Mouse (Mus musculus) adrenal gland, adult 18-20 months (tissue): ENCODE data around the gene Ankrd40. TPM values are rescaled to one million over a fixed set of nuclear protein-coding genes. Genes with fewer than 3 reads are reported as not detected.

ENCODE experiments used
- DNase-seq, 2 experiments: peaks; one replicate each; pipeline ENCODE4 v3.0.0; 2021 to 2022; ENCODE audit warnings: low spot score in 2 of 2
- long read RNA-seq, 2 experiments: library from polyadenylated mRNA; stranded (forward); transcript quantifications; one replicate each; pipeline ENCODE4 v2.0.0; 2021
- total RNA-seq, 2 experiments: library from RNA; stranded (reverse); gene quantifications; 1 replicate in 1 of 2; 2 replicates in 1 of 2; pipeline ENCODE4 v1.2.3; 2021

The Ankrd40 gene
- total RNA-seq = 100 to 1,000 TPM; 149 to 159 TPM
- long read RNA-seq, experiment 1, transcript Ankrd40-203 (5 exons, 3,487 nt) = major isoform, 123 of 138 reads
- long read RNA-seq, experiment 1, partial matches to known transcripts = 8 of 138 reads
- long read RNA-seq, experiment 1, other reads (novel, unspliced or antisense) = 3 of 138 reads
- long read RNA-seq, experiment 2, transcript Ankrd40-203 (5 exons, 3,487 nt) = major isoform, 165 of 208 reads
- long read RNA-seq, experiment 2, partial matches to known transcripts = 35 of 208 reads
- long read RNA-seq, experiment 2, other reads (novel, unspliced or antisense) = 5 of 208 reads

DNA sequence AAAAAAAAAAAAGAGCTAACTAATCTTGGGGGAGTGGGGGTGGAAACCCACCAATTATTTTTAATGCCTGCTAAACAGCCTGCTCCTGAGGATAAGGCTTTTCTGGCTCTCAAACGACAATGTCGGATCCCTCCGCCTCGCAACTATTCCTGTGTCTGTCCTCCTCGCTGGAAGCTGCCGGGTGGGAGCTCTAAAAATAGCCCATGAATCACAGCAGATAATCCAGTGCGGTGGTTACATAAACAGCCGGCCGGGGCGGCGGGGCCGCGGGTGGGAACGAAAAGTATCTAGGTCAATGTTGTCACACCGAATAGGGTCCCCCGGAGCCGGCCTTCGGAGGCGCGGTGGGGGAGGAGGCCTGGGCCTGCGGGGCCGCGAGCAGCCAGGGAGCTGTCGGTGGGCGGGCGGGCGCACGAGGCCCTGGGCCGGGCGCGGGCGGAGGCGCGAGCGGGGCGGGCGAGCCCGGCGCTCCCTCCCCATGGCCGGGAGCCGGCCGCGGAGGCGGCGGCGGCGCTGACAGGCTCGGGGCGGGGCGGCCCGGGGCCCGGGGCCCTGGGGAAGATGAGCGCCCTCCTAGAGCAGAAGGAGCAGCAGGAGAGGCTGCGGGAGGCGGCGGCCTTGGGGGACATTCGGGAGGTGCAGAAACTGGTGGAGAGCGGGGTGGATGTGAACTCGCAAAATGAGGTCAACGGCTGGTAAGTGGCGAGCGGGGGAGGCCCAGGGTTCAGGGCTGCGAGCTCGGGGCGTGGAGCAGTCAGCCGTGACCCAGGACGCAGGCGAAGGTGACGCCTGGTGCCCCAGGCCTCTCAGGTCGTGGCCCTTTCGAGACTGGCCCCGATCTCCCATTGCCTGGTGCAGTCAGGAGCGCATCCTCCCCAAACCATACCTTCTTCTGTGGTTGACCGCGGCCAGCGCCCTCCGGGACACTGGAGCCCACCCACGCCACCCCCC is at the start of gene Ankrd40:
Gene Ankrd40 (plus strand): TSS at position 309 of the 951 bp plus-strand sequence.
- DNase-seq = peak; percentile 92 to 94

DNA sequence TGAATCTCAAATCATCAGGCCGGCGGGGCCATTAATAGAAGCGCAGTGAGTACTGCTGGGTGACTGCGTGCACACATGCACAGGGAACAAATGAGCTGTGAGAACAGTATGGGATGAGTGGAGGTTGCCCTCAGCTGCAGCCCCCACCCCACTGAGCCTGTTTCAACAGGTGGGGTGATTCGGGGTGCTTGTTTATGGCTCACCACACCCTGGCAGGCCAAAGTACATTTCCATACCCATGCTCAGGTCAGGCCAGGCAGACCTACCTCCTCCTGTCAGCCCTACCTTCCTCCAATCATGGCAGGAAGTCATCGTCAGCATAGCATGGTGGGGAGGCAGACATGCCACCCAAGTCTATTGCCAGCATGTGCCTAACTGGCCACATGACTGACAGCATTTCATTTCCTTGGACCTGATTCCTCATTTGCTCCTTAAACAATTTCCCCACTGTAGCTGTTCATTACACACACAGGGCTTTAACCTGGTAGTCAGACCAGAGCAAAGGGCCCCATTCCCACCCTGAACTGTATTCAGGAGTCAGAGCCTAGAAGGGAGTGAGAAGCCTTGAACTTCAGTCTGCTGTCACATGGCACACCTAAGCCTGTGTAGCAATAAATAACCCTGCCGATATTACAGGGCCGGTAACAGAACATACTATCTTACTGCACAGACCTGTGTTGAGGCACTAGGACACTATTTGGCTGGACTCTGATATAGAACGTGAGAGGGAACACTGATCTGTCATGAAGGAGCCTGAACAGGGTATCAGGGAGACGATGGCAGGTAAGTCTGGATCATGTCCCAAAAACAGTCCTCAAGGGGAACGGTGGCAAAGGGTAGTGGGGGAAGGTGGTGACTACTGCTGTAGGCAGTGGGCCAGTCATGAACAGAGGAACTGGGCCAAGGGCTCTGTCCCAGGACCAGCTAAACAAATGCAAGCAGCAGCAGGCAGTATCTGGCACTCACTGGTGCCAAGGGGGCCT is 46.3 kb upstream of the Ankrd40 start, which contains the start of gene Gm21885:
Gene Gm21885 (plus strand): TSS at position 675 of the 983 bp plus-strand sequence.
- no peak for DNase-seq

DNA sequence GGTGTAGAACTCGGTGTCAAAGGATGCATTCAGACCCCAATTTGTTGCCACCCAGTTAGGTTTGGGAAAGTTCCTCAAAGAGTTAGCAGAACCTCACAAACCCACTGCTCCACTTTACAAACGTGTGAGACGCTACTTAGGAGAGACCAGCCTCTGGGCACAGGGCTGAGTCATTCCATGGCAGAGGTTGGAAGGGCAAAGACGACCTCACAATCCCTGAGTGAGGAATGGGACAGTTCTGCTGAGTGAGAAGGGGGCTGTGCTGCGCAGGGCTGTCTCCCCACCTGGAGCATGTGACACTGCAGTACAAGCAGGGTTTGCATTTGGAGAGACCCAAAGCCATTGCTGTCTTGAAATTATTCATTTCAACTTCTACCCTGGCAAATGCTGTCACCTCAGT is 45.5 kb upstream of the Ankrd40 start:
- DNase-seq = no peak

DNA sequence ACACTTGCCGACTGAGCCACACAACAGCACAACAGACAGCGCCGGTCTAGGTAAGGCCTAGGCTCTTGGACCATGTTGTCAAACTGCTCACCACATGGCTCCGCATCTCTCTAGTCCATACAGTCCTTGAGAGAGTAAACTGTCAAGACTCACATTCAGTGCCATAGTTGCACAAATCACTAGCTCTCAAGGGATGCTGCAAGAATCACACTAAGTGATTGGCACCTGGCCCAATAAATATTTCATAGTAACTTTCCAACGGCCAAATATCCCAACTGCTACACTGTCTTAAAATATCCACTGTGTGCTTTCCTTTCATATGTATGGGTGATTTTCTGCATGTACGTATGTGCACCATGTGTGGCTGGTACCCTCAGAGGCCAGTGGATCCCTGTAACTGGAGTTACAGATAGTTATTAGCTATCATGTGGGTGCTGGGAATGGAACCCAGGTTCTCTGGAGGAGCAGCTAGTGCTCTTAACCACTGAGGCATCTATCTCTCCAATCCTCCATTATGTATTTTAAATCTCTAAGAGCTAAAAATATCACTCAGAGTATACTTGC is 44.2 kb upstream of the Ankrd40 start:
- no peak for DNase-seq

DNA sequence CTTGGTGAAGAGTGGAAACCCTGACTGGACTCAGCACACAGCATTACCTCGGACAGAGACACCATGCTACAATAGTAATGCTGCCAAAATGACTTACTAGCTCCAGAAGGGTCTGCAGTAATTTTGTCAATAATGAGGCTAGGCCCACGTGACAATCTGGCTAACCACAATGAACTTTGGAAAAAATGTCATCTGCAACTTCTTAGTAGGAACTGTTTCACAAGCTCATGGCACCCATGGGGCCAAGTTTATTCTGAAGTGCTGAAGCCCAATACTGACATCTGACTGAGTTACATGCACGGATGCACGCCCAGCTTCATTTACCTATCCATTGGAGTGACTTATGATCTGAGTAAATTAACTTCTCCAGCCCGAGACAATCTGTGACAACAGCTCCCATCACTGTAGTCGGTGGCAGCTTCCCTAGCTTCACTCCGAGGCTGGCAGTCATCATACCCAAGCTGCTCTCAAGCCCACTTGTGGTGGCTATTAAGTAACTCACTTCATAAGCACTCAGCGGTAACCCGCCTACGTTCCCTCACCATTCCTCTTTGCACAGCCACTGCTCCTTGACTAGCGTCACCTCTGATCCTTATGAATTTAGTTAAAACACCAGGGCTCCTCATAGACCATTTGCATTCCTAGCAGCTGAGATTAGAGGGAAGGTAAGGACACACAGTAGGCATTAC is 41.8 kb upstream of the Ankrd40 start:
- no peak for DNase-seq

DNA sequence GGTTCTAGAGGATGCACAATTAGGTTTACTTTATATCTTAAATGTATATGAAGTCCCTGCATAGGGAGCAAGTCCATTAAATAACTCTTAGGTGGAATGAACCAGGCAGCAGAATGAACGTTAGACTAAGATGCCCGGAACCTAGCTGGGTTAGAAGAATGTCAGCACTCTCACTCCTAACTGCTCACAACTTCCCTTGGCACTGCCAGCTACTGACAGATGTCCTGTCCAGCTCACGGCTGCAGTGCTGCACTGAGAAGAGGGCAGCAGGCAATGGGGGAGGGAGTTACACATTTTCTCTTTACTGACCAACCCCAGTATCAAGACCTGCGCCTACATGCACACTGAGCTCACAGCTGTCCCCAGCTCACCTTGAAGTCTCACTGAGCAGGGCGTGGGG is 40.7 kb upstream of the Ankrd40 start:
- DNase-seq = no peak

DNA sequence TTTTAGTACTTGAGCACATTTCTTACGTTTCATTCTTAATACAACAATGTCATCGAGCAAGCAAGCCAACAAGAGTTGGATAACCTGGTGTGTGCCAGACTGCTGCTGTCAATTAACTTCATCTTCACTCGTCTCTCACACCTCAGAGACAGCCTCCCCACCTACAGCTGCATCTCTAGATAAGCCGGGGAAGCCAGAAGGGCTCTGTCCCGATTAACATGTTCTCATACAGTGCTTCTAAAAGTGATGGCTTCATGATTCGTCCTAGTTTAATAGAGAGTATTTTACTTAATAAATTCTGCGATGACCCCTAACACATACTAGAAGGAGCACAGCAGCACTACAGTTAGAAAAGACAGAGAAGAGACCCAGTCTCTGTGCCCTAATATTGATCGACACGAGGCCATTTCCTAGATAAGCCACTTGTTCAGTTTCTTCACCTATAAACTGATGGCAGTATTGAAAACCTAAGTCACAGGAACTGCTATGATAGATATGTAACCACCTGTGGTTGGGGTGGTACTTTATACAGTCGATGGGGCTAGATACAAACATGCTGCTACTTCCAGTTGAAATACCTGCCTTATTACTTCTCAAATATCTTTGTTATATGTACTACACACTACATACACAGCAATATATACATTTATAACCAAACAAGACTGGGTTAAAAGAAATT is 37.6 kb upstream of the Ankrd40 start:
- no peak for DNase-seq

DNA sequence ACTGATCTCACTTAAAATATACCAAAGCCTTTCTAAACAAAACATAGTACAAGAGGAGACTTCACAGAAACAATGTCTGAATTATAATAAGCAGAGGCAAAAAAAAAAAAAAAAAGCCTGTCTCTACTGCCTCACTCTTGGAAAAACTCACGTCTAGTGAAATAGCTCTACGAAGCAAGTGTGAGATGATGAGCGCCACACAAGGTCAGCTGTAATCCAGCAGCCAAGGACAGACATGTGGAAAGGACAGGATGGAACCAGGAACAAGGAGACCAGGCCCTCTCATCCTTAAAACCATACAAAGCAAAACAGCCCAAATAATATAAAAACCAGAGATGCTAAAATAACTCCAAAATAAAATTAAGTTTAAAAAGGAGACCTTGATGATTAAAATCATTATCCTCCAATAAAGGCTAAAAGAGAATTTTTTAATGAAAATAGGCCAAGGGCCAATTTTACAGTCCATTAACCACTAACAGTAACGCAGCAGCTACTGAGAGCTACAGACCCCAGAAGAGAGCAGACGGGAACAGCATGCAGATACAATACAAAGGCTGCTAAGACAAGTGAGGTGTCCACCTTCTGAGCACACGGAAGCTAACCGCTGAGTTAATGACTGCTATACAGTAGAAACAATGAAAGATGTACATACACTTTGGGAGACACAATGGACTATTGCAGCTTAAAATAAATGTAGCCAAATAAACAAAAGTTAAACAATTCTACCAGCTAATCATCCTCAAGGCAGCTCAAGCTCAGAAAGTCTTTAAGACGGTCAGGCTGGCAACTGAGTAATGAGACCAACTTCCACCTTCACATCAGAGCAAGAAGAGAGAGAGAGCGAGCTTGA is 32.6 kb upstream of the Ankrd40 start:
- DNase-seq = no peak

DNA sequence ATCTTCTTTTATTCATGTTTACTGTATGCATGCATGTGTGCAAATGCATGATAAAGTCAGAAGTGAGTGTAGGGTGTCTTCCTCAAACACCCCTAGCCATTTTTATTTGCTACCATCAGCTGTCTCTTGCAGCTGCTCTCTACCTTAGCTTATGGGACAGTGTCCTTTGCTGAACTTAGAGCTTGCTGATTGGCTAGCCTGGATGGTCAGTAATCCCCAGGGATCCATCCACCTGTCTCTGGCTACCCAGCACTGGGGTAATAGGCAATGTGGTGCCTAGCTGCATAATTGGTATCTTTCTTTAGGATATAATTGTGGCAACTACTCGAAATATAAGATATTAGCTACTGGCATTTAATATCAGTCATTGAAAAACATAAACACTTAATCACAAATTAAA is 15.1 kb upstream of the Ankrd40 start:
- DNase-seq = no peak

DNA sequence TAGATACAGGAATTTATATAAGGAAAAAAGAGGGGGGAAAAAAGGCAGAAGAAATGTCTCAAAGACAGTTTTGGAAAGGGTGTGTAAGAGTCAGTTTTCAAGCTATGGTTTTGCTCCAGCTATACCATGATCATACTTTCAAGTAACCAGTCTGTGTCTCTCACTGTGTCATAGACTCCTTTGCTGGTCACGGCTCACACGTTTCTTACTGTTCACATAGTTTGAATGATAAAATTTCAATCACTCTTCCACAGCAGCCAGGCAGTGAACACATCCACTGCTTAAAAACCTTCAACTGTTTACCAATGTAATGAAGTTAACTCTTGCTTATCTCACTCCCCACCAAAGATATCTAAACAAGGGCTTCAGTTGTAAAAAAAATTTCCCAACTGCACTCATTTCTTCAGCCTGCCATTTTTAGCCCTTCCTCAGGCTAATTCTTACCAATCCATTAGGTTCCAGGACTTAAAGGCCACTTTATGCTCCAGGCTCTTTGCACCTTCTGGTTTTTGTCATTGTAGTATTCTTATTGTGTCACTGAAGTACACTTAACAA is 13.6 kb upstream of the Ankrd40 start:
- no peak for DNase-seq

DNA sequence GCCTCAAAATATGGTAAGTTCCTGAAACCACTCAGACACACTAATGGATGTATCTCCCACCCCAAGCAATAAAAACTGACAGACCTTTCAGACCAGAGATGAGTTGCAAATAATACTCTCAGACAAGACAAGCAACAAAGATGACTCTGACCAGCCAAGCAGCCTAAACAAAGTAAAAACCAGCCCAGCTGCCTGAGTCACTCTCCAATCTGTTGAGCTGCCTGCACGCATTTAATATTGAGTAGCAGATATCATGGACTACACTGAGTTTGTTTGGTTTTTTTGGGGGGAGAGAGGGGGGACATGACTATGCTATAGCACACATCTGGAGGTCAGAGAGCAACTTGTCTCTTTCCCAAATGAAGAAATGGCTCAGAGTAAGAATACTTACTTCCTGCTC is 12.5 kb upstream of the Ankrd40 start:
- DNase-seq = no peak

DNA sequence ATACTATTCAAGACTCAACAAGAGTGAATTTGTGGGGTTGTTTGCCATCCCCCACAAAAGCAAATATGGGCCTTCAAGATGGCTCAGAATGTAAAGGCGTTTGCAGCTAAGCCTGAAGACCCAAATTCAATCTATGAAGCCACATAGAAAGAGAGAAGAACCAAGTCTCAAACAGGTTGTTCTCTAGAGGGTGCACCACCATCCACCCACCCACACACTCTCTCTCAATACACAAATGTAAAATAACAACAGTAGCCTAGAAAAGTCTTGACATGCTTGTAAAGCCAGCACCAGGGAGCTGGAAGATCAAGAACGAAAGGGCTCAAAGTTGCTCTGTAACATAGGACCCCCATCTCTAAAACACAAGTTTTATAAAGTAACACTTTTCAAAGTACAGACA is 11.3 kb upstream of the Ankrd40 start:
- DNase-seq = no peak

DNA sequence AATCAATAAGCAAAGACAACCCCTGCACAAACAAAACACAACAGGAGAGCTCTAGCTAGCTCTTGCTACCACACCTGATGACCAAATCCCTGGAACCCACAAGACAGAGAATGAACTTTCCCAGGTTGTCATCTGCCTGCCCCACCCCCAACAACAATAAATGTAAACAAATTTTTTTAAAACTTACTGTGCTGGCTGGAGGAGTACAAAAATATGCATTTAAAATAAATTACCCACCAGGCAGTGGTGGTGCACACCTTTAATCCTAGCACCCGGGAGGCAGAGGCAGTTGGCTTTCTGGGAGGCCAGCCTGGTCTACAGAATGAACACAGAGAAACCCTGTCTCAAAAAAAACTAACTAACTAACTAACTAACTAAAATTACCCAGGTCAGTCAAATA is 10.8 kb upstream of the Ankrd40 start:
- DNase-seq = no peak

DNA sequence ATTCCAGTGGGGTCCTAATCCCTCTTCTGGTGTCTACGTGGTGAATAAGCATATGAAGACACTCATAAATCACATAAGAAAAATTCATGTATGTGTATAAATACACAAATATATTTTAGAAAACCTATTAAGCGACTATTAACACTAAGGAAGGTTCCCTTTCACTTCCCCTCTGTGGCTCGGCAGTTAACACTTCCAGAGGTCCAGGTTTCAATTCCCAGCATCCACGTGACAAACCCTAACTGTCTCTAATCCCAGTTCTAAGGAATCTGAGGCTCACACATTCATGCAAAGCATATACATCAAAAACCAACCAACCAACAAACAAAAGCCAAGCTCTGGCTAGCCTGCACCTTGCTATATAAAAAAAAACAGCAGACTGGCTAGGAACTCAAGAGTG is 10.3 kb upstream of the Ankrd40 start:
- DNase-seq = no peak

DNA sequence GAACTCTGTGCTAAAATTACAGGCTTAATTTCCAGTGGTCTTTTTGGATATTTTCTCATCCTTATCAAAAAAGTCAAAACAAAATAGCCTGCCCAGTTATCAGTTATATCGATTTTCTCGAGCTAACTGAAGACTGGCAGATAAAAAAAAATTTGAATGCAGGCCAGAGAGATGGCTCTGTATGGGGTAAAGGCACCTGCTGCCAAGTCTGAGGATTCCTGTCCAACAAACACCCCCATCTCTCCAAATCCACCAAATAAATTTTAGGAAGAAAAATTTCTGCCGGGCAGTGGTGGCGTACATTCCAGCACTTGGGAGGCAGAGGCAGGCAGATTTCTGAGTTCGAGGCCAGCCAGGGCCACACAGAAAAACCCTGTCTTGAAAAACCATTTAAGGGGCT is 9.7 kb upstream of the Ankrd40 start:
- DNase-seq = no peak

DNA sequence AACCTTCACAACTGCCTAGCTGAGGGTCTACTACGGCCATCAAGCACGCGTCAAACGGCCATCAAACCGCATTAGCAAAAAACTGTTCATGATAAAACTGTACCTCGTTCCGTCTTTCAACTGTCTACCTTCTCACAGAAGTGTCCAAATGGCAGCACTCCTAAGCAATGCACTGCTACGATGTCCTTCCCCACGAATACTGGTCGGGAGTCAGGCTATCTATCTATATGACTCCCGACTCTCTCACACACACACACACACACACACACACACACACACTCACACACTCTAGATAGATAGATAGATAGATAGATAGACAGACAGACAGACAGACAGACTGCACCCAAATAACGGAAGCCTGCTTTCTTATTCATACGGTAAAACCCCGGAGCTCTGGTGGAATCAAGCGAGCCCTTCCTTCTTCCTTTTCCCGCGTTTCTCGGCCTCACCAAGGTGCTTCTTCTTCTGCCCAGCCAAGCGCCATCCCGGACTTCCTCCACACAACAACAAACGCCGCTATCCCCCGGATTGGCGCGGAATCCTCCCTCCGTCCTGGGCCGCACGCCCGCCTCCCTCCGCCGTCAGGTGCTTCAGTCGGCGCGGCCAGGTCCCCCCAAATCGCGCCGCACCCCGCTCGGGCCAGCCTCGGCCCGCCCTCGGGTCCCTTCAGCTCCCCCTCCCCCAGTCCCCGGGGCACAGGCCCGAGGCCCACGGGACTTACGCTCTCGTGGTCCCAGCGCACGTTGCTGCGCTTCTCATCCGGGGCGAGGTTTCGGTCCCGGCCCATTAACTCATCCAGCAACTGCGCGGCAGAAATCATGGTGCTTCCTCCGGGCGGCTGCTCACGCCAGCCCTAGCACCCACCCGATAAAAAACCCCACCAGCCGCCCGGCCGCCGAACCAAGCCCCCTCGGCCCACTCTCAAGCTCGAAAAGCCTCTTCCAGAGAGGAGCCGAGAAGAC is 6.6 kb upstream of the Ankrd40 start:
- no peak for DNase-seq

DNA sequence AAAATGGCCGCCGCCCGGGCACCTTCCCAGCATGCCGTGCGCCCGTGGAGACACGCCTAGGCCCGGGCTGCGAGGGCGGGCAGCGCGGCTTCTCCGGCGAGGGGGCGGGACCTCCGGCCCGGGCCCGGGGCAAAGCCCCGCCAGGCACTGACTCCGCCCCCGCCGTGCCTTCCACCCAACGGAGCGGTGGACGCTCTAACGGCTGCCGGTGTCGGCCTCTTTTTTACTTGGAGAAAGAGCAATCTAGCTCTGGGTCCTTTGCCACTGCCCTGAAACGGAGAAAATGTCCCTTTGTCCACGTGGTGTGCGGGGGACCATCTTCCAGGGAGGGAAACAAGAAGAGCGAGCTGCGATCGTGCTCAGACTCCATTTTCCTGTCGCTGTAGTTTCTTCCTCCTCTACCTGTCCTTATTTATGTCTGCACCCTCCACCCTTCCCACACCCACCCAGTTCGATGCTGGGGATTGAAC is 5.8 kb upstream of the Ankrd40 start, which contains the start of gene Luc7l3:
Gene Luc7l3 (minus strand): TSS at position 58 of the 470 bp plus-strand sequence.
- DNase-seq = peak; percentile 94 to 95
